Mouse (Mus musculus) B cell, adult (primary cell): ENCODE results near the gene Pkp1. TPM values are rescaled to one million over a fixed set of nuclear protein-coding genes. Genes with fewer than 3 reads are reported as not detected.

ENCODE experiments used
- total RNA-seq: library from RNA; stranded (reverse); gene quantifications from 4 replicates; pipeline ENCODE4 v1.2.4, GENCODE M21; 2023; ENCODE audit not compliant: inconsistent age

Gene Pkp1
- total RNA-seq: not detected in 4 replicates

DNA sequence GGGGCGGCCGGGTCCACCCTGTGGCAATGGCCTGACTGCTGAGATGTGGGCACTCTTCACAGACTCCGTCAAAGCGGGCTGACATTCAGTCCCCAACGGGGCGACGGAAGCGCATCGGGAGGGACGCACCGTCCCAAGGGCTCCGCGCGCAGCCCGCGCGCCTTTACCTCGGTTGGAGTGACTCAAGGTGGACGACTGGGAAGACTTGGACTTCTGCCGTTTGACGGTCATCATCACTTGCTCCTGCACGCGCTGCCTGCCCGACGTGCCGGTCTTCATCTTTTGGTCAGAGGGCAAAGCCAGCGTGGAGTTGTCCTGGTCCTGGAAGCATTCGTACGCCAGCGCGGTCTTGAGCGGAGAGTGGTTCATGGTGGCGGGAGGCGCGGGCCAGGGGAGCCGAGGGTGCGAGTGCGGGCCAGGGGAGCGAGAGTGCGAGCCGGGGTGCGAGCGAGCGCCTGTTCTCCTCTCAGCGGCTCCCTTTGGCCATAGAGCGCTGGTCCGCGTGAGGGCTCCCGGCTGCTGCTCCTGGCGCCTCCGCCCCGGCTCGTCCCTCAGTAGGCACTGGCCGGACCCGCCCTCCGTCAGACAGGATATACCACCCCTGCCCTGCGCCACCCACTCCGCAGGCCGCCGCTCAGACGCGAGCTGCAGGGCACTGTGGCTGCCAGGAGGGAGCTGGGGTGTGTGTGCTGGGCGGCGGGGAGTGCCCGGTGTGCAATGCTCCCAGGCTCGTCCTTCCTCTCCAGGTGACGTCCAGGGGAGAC lies at the start of gene Pkp1:
Gene Pkp1, minus strand, starts transcription at position 564 of the 764 bp plus-strand sequence.

DNA sequence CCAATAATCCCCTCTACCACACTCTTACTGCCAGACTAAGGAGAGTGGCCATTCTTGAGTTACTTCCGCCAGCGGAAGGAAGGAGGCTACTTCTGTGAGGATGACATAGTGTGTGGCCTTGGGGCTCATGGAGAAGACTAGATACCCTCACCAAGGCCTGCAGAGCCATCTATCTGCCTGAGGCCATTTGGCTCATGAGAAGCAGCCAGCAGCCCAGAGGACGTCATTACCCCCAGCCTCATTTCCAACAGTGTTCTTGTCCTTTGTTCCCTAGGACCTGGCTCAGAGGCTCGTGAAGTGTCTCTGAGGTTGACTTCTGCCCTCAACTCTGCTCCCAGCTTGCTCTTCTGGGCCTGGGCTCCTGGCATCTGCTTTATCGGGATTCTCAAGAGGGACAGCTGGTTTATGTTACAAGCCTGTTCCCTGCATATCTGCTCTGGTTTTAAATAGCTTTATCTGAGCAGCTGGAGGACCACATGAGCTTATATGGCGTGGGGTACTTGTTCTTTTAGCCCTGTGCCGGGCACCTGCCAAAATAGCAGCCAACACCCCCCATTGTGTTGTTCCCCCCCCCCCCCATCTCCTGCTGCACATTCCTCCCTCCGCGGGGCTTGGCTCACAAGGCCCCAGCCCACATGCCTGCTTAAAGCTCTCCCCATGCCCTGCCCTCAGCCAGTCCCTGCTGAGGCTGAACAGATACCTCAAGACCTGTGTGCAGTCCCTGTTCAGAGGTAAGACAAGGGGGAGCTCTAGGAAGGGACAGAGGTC lies 83.1 kb downstream of the Pkp1 start, which contains the start of gene Tnnt2:
Gene Tnnt2, plus strand, starts transcription at position 639 of the 768 bp plus-strand sequence.

Other genes starting within 250 kb of the Pkp1 start
- 29.9 to 32.6 TPM (median 32.0 TPM) in 4 replicates for gene Csrp1, start 199.1 kb downstream of the Pkp1 start, total RNA-seq
- 1.00 TPM in 1 of 4 replicates, not detected in the others for gene Phlda3, start 153.1 kb downstream of the Pkp1 start, total RNA-seq
- gene Tnni1, start 139.8 kb downstream of the Pkp1 start, total RNA-seq: not detected in 4 replicates
- gene Lad1, start 100.6 kb downstream of the Pkp1 start, total RNA-seq: not detected in 4 replicates
- gene Tnnt2, start 82.9 kb downstream of the Pkp1 start, total RNA-seq: not detected in 4 replicates
- gene Igfn1, start 87.1 kb upstream of the Pkp1 start, total RNA-seq: 0.19 to 0.36 TPM (median 0.30 TPM) in 3 of 4 replicates, not detected in the other
- 6.6 to 11.3 TPM (median 9.2 TPM) in 4 replicates for gene Tmem9, start 88.9 kb upstream of the Pkp1 start, total RNA-seq
- gene Ascl5, start 131.6 kb upstream of the Pkp1 start, total RNA-seq: not detected in 4 replicates
- 5.7 to 6.8 TPM (median 5.7 TPM) in 4 replicates for gene Cacna1s, start 133.5 kb upstream of the Pkp1 start, total RNA-seq
- 182 to 212 TPM (median 208 TPM) in 4 replicates for gene Kif21b, start 212.2 kb upstream of the Pkp1 start, total RNA-seq